Mouse (Mus musculus) olfactory bulb, adult 2 months (tissue): ENCODE data around the gene Nubp2. TPM values are rescaled to one million over a fixed set of nuclear protein-coding genes. Genes with fewer than 3 reads are reported as not detected.

Source experiments
- H3K27ac ChIP-seq: fragments of 200-500 bp; 2 replicates; pipeline ENCODE4 v1.5.1; 2012; ENCODE audit warnings: low read depth, low read length; ENCODE audit not compliant: insufficient read depth
- H3K4me1 ChIP-seq: fragments of 200-500 bp; 2 replicates; pipeline ENCODE4 v1.6.1; 2012; ENCODE audit warnings: low read length; ENCODE audit not compliant: control insufficient read depth, insufficient read depth
- H3K4me3 ChIP-seq: fragments of 200-500 bp; 2 replicates; pipeline ENCODE4 v1.5.1; 2012; ENCODE audit warnings: mild to moderate bottlenecking, low read depth, low read length, moderate library complexity; ENCODE audit not compliant: insufficient read depth
- CTCF ChIP-seq: fragments of 200-500 bp; IDR thresholded peaks from 2 replicates; pipeline ENCODE4 v1.5.1; 2012; ENCODE audit warnings: low read depth, mild to moderate bottlenecking, low read length, moderate library complexity; ENCODE audit not compliant: insufficient read depth
- POLR2A ChIP-seq: fragments of 200-500 bp; IDR thresholded peaks from 2 replicates; pipeline ENCODE4 v1.6.1; 2012; ENCODE audit warnings: mild to moderate bottlenecking, low read depth, low read length, moderate library complexity; ENCODE audit not compliant: insufficient read depth
- WGBS: fragments of 180-500 bp; shearing (Covaris S2); methylation state at CpG from one replicate; pipeline ENCODE4 v1.1.7; 2018; 5-methylcytosine and 5-hydroxymethylcytosine counted together
- polyA plus RNA-seq: library from polyadenylated mRNA; stranded (reverse); fragments of >200 nt; gene quantifications from 2 replicates; pipeline ENCODE4 v1.2.4, GENCODE M21; 2012; ENCODE audit warnings: low replicate concordance; ENCODE audit not compliant: missing spikeins, insufficient read depth, insufficient read length

The Nubp2 gene
- polyA plus RNA-seq, 1 experiment: not detected

DNA sequence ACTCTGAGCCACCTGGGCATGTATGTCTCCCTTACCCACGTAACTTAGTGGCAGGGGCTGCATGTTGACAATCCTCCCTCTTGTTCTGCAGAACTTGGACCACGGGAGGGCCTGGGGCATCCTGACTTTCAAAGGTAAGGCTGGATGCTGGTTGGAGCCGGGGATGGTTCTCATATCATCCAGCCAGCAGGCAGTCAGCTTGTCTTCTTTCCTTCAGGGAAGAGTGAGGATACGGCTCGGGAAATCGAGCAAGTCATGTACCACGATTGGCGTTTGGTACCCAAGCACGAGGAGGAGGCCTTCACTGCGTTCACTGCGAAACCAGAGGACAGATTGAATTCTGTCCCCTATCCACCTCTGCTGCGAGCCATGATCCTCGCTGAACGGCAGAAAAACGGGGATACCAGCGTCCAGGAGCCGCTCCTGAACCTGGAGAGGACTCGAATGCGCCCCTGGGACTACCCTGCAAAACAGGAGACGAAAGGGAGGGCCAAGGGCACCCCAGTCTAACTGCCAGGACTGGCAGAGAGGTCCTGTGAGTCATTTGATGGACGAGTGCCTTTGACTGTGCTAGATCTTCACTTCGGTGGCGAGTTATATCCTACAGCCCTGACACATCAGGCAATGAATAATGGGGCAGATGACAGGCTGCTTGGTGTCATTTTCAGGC lies 9.6 kb upstream of the Nubp2 start:
- 0 out of 2 replicates have a peak overlapping the region, but pooled peaks have one; percentile 13 for H3K27ac ChIP-seq
- WGBS: 7% methylated on average over 23 of the region's 23 CpGs
- peak overlapping the region; percentile 66 for H3K4me3 ChIP-seq
- TF ChIP-seq CTCF: no peak
- no peak for TF ChIP-seq POLR2A
- peaks cover 42% of the 10 kb centered on the region for H3K4me1 ChIP-seq

DNA sequence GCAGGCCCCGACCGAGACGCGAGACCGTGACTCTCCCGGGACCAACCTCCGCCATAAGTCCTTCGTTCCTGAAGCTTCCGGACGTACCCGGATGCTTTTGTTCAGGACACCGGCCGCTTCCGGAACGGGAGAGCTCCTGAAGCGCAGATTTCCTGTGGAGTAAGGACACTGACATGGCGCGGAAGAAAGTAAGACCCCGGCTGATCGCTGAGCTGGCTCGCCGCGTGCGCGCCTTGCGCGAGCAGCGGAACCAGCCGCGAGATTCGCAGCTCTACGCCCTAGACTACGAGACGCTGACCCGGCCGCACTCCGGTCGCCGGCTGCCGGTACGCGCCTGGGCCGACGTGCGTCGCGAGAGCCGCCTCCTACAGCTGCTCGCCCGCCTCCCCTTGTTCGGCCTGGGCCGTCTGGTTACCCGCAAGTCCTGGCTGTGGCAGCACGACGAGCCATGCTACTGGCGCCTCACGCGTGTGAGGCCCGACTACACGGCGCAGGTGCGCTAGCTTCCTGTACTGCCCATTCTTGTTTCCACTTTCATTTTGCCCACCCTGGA lies 8.9 kb upstream of the Nubp2 start, which contains the start of the genes Eme2 and Mrps34:
Gene Eme2, minus strand, starts transcription at position 93 of the 553 bp plus-strand sequence.
Gene Mrps34, plus strand, starts transcription at position 122 of the 553 bp plus-strand sequence.
- WGBS: under 1% methylated on average over 62 of the region's 62 CpGs
- Histone ChIP-seq H3K4me1 (peaks cover 42% of the 10 kb centered on the region), H3K27ac (peak within 1 kb of the TSS; percentile 38; the same call in 1 of the 2 replicates), H3K4me3 (peak within 1 kb of the TSS; percentile 66)
- 0 out of 2 replicates have a peak, but pooled peaks have one; percentile 2 for TF ChIP-seq CTCF
- peak; percentile 56; the same call in 1 of the 2 replicates for TF ChIP-seq POLR2A

- Histone ChIP-seq H3K4me1 (peaks cover 46% of the 10 kb centered on the region), H3K4me3 (peak overlapping the region; percentile 66), H3K27ac (peak overlapping the region; percentile 38; the same call in 1 of the 2 replicates)
- WGBS: 9% methylated on average over 31 of the region's 31 CpGs
- TF ChIP-seq POLR2A (no peak; the same call in 1 of the 2 replicates), CTCF (0 out of 2 replicates have a peak, but pooled peaks have one; percentile 5)
Observed at GRCm38 (mm10) chr17:24894061-24894994, 8.2 kb upstream of the Nubp2 start.

DNA sequence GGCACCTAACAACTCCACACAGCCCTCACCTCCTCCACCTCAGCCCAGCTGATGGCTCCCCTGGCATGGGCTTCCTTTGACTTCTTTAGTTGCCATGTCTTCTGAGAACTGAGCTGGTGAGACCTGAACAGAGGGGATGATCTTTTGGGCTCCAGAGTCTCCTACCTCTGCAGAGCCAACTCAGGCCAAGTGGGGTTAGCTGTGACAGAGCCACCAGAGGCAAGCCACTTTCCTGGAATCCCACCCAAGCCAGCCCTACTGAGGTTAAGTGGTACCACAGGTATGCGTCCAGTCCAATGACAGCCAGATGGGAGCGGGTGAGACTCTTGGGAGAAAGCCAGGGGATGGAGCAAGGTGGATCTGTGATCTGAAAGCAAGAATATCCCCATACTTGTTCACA lies 7.1 kb upstream of the Nubp2 start:
- peaks cover 41% of the 10 kb centered on the region for H3K4me1 ChIP-seq
- no peak for TF ChIP-seq POLR2A
- no peak for TF ChIP-seq CTCF
- 91% methylated on average over 2 of the region's 2 CpGs for WGBS
- no peak overlapping the region for H3K4me3 ChIP-seq
- H3K27ac ChIP-seq: no peak overlapping the region

GRCm38 (mm10) chr17:24892785-24893184 lies 6.6 kb upstream of the Nubp2 start:
- Histone ChIP-seq H3K4me3 (no peak overlapping the region), H3K27ac (no peak overlapping the region), H3K4me1 (peaks cover 37% of the 10 kb centered on the region)
- TF ChIP-seq POLR2A (no peak), CTCF (no peak)
- 63% methylated on average over 12 of the region's 12 CpGs for WGBS

DNA sequence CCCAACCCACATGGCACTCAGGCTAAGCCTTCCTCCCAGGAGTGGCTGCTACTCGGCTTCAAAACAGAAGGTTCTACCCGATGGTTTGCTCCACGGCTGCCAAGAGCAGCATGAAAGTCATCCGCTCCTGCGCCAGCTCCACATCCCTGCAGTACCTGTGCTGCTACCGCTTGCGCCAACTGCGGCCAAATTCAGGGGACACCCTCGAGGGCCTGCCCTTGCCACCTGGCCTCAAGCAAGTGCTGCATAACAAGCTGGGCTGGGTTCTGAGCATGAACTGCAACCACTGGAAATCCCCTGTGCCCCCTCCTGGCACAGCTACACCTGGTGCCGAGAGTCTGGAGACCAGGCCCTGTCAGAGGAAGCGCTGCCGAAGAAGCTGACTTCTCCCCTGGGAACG lies 5.2 kb upstream of the Nubp2 start:
- TF ChIP-seq POLR2A (no peak), CTCF (no peak)
- Histone ChIP-seq H3K4me3 (no peak overlapping the region), H3K4me1 (peaks cover 34% of the 10 kb centered on the region), H3K27ac (no peak overlapping the region)
- 81% methylated on average over 13 of the region's 13 CpGs for WGBS

GRCm38 (mm10) chr17:24890151-24891092 lies 4.3 kb upstream of the Nubp2 start:
- Histone ChIP-seq H3K27ac (no peak overlapping the region), H3K4me3 (no peak overlapping the region), H3K4me1 (peaks cover 30% of the 10 kb centered on the region)
- TF ChIP-seq CTCF (no peak), POLR2A (no peak)
- 84% methylated on average over 19 of the region's 19 CpGs for WGBS

- Histone ChIP-seq H3K4me3 (no peak overlapping the region), H3K27ac (no peak overlapping the region), H3K4me1 (peaks cover 31% of the 10 kb centered on the region)
- WGBS: 84% methylated on average over 3 of the region's 3 CpGs
- TF ChIP-seq CTCF: no peak
- no peak for TF ChIP-seq POLR2A
Observed at GRCm38 (mm10) chr17:24888862-24889261, 2.7 kb upstream of the Nubp2 start.
